Mouse (Mus musculus) adrenal gland, postnatal 4 days (tissue): Measurements from ENCODE around the gene Sbsn. TPM values are rescaled to one million over a fixed set of nuclear protein-coding genes. Genes with fewer than 3 reads are reported as not detected.

Source experiments
- DNase-seq, 2 experiments: peaks; one replicate each; pipeline ENCODE4 v3.0.0; 2021 to 2022; ENCODE audit warnings: low spot score in 2 of 2, mixed read lengths in 2 of 2
- total RNA-seq, 2 experiments: library from RNA; stranded (reverse); gene quantifications; 2 replicates each; pipeline ENCODE4 v1.2.3; 2021

Gene Sbsn
- total RNA-seq, 2 experiments from 2014 or later = 32.1 to 36.8 TPM

DNA sequence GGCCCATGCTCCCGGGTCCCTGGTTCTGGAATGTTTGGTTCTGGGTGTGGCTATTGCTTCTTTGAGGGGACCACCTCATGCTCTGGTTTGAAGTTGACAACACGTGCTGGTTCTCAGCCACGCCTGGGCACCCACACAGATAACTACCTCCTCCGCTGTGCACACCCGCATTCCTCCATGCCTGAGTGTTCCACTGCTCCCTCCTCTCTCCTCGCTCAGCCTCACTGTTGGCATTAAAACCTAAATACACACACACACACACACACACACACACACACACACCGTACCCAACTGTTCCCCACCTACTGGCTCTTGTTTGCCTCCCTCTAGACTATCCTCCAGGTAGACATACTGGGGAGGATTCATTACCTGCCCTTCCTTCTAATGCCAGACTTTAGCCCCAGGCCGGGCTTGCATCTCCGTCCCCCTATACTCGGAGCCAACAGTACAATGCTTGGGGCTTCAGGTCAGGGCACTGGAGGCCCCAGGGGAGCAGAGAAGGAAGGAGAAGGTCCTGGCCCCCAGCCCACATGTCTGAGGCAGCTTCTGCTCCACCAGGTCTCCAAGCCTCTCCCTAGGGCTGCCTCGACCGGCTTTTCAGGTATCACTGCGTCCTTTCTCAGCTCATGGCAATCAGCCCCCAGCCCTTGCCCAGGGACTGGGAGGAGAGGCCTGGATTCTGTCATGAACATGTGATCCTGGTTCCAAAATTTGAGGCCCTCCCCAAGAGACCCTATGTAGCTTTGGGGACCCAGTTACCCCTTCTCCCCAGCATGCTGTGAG is 1.3 kb upstream of the Sbsn start:
- no peak for DNase-seq

DNA sequence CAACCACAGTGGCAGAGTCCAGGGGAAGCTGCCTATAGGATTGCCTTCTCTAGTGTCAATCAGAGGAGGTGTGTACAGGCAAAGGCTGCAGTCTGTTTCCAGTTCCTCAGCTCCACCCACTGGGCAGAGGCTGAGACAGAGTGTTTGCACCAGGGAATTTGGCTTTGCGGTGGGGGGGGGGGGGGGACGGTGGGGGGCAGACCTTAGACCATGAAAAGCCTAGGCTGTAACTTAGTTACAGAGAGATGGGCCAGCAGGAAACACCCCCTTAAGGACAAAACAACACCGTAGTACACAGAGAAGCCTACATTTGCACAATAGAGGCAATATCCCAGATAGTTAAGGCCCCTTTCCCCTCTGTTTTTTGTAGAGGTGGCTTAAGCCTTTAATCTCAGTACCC is 5.7 kb downstream of the Sbsn start:
- no peak for DNase-seq

DNA sequence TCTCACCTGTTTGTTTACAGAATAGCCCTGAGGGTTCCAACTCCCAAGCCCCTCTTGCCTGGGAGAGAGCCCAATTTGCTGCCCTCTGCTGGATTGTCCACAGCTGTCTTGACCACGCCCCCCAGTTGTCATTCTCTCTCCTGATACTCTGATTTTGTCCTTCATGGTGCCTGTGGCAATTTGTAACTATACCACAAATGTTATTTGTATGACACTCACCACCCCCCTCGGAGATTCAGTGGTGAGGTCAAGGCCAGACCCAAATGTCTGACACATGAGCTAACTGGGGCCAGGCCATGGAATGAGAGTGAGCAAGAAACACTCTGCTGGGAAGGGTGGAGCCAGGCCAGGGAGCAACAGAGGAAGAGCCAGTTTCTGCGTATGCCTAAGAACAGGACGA is 7.6 kb downstream of the Sbsn start:
- DNase-seq = peak in 1 of 2 experiments; percentile 43

DNA sequence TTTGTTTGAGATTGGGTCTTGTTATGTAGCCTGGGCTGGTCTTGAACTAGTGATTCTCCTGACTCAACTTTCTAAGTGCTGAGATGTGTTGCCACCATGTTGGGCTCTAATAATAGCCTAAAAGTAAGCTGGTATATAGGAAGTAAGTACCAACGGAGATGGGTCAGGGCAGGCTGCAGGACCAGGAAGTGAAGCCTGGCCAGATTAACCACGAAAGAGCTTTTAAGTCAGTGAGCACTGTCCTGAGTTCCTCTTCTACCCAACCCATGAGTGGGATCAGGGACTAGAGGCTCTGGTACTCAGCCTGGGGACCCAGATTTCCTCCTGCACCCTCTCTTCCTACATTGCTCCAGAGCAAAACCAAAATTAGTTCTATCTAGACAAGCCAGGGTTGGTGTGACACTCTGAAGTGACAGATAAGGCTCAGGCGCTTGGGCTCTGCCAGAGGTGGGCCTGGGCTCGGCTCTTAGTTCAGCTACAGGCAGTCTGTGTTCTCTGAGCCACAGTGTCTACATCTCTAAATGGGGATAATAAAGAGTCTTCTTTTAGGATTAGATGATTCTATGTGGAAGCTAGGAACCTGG is 10.6 kb downstream of the Sbsn start:
- DNase-seq = no peak

DNA sequence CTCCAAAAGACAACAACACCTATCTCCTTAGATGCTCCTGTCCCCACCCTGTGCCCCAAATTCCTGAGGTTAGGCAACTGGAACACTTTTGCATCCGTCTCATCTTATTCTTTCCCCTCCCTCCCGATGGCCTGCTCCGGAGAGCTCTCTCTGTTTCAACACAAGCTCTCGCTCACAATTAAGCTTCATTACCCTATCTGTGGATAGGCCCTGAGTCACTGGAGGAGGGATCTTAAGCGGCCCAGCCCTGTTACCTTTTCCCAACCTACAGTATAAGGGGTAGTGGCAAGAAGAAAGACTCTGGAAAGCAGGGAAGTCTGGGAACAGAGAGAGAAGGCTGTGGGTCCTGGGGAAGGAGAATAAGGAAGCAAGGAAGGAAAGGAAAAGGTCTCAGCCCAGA is 12.2 kb downstream of the Sbsn start, which contains the start of gene Dmkn:
Gene Dmkn, plus strand, starts transcription at position 301 of the 400 bp plus-strand sequence.
- no peak for DNase-seq

DNA sequence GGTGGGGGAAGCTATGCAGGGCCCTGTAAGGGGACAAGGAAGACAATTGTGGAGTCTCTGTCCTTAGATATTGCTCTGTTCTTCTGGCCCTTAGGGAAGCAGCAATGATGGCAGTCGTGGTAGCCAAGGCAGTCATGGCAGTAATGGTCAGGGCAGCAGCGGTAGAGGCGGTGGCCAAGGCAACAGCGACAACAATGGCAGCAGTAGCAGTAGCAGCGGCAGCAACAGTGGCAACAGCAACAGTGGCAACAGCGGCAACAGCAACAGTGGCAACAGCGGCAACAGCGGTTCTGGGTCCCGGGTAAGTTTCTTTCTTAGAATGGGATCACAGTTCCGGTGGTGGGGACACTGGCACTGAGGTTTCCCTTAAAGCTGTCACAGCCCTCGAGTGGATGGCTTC is 13.9 kb downstream of the Sbsn start:
- DNase-seq = no peak

DNA sequence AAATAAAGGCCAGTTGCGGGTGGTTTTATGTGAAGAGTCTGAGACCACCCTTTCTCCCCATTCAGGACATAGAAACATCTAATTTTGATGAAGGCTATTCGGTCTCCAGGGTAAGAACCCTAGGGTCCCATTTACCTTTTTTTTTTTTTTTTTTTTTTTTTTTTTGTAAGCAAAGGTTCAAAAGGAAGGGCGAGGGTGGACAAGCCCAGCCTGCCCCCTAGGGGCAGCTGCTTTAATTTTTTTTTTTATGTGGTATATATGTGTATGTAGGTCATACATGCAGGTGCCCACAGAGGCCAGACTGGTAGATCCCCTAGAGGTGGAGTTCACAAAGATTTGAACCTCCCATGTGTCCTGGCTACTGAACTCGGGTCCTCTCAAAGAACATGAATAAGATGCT is 15.1 kb downstream of the Sbsn start:
- no peak for DNase-seq

DNA sequence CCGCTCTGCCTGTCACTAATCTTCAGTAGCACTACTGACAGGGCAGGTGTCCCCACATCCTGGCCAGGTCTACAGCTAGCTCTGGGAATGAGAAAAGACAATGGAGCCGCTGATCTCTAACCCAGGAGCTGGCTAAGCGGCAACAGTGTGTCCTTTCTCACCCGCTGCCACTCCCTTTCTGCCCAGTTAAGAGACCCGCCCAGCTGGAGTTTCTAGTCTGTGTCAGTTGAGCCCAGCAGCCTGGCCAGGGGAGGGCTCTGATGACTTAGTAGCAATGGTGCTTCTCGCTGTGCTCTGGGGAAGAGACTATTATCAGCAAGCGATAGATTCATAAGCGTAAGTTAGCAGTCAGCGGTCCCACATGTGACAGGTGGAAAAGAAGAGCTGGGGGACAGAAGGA is 18.0 kb downstream of the Sbsn start:
- DNase-seq = no peak

DNA sequence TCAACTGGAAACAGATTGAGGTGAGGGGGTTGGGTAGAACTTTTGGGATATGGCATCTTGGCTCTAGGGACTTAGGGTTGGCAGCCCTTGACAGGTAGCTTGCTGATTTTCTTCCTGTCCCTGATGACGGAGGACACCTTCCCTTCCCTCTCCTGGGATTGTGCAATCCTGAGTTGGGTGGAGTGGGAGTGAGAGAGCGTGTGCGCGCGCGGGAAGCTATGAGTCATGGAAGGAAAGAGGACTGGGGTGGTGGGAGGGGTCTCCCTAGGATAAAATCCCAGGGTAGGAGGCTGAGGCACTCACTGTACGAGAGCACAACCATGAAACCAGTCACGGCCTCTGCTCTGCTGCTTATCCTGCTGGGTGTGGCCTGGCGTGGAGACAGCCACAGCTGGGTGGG is 24.8 kb downstream of the Sbsn start:
- no peak for DNase-seq

DNA sequence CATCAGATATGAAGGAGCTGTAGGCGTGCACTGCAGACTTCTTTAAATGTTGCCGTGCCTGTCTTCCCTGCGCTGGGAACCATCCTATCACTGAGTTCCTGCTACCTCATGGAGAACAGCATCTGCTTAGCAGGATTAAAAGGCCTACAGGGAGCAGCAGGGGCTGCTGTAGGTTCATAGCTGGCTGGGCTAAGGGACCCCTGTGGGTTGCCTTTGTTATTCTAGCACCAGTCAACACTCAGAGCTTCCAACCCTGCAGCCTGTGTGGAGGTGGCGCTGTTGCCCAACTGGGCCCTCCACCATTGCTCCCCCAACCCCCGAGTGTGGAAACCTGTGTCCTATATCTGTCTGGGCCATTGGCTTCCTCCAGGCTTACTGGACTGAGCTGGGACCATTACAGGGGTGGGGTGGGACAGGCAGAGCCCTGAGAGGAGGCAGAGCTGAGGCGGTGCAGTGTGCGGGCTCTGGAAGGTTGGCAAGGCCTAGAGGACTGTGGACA is 25.9 kb downstream of the Sbsn start:
- DNase-seq = no peak

DNA sequence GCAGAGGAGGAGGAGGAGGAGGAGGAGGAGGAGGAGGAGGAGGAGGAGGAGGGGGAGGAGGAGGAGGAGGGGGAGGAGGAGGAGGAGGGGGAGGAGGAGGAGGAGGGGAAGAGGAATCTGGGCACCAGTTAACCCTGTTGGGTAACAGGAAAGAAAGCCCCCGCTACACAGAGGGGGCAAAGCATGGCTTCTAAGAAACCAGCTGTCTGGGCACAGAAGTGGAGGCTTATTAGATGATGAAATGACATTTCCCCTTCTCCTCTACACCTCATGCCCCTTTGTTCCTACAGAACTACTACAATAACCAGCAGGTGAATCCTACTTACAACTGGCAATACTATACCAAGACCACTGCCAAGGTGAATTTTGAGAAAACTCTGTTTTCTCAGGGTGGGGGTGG is 26.6 kb downstream of the Sbsn start:
- no peak for DNase-seq

DNA sequence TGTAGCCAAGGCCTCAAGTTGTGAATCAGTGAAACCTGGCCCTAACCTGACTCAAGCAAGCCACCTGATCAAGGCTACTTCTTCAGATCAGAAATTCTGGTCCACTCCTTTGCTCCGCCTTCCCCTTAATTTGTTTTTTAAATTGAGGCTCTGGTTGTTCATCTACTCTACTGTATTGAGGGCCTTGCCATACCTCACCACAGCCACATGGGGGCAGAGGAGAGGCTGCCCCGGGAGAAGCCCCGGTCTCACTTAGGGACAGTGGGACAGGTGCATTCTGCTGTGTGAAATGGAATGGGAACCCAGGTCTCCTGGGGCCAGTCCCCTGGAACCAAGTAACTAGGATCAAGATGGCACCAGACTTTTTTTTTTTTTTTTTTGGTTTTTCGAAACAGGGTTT is 30.5 kb downstream of the Sbsn start:
- no peak for DNase-seq

DNA sequence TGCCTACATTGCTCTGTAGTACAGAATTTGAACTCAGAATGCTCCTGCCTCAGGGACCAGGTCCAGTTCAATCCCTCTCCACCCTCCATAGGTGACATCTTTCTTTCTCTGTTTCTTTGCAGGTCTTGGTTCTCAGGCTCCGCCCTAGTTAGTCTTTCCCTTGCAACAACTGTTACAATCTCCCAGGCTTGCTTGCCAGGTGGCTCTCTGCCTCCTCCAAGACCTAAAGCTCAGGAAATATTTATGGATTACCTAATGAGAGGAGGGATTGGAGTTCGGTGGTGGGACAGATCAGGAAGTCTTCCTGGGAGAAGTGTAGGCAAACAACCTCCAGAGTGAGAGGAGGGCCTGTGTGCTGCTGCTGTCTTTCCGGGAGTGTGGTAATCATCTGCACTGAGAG is 31.4 kb downstream of the Sbsn start:
- no peak for DNase-seq

DNA sequence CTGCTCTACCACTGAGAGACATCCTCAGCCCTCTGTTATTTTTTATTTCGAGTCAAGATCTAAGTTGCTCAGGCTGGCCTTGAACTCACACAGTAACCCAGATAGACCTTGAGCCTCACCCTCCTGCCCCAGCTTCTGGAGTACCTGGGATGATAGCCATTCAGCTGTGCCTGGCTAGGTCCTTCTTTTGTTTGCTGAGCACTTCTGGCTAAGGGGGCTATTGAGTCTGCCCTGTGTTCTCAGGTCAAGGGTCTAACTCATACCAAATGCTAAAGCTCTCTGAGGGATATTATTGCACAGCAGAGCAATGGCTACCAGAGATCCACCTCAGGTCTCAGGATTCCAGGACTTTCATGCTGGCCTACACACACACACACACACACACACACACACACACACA is 33.9 kb downstream of the Sbsn start:
- no peak for DNase-seq

DNA sequence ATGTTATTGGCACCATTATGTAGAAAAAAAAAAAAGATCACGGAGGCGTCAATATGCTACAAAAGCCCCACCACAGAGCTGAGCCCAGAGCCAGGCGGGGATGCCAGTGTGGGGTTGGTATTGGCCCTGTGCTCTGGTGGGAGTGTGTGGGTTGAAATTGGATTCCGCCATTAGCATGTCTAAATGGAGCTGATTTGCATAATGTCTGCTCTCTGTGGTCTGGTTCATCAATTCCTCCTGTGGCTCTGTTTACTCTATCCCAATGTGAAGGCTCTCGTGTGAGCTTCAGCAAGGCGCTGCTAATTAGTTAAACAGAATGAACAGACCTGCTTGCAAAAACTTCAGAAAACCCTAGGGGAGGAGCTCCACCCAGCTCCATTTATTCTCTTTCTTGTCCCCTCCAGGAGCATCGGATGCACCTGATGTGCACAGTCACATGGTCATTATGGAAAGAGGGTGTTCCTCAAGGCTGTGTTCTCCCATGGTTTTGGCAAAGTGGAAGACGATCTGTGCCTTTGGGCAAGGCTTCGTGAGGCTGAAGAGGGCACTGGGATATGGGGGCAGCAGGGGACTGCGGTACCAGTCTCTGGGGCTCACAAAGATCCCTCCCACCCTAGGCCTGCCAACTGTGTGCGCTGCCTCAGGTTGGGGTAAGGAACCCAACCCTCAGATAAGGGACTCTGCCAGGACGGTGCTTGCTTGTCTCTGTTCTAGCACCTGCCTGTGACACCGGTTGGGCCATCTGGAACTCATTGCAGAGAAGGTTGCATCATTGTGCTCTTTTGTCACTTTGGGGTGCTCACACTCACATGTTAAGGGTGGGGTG is 34.7 kb downstream of the Sbsn start:
- DNase-seq = no peak

DNA sequence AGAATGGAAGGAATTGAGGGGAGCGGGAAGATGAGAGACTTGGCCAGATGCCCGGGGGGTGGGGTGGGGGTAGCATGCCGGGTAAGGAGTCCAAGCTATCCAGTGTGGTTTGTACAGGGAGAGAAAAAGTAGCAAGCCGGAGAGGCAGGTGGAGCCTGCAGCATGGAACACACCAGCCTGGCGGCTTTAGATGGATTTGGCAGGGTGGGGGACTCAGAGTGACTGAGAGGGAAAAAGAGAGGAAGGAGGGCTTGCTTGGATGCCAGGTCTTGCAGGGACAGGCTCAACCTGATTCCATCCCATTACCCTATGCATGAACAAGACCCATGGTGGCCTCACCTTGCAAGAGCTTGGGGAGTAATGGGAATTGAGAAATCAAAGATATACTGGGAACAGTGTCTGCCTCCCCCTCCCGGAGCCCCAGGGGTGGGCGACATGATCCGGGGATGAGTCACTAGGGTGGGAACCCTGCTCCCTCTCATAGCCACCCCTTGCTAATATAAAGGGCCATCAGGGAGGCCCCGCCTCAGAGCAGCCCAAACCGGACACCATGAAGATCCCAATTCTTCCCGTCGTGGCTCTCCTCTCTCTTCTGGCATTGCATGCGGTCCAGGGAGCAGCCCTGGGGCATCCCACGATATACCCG is 36.2 kb downstream of the Sbsn start, which contains the start of gene Krtdap:
Gene Krtdap, plus strand, starts transcription at position 520 of the 646 bp plus-strand sequence.
- no peak for DNase-seq

DNA sequence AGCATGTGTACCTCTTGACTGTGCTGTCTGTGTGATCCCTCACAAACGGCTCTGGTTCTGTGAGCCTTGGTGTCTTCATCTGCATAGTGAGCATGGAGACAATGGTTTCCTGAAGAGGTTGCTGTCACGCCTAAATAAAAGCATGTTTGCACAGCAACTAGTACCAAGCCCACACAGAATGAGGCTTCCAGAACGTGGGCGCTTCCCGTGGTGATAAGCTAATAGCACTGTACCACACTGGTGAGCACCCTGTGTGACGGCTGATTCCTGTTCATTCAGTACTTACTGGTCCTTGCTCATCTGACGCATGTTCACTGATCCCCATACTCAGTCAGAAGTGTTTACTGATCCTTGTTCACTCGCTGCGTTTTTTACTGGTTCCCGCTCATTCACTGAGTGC is 38.9 kb downstream of the Sbsn start:
- DNase-seq = no peak

DNA sequence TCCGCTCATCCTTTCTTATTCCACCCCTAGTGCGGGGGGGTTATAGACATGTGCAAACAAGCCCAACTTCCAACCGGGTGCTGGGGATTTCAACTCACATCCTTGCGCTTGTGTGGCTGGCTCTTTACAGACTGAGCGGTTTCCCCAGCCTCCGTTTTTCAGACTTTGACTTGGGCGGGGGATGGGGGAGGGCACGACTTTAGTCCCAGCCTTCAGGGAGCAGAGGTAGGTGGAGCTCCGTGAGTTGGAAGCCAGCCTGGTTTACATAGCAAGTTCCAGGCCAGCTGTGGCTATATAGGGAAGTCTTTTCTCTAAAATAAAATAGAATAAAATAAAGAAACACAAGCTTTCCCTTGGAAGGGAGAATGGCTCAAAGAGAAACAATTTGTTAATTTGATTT is 40.6 kb downstream of the Sbsn start:
- no peak for DNase-seq

DNA sequence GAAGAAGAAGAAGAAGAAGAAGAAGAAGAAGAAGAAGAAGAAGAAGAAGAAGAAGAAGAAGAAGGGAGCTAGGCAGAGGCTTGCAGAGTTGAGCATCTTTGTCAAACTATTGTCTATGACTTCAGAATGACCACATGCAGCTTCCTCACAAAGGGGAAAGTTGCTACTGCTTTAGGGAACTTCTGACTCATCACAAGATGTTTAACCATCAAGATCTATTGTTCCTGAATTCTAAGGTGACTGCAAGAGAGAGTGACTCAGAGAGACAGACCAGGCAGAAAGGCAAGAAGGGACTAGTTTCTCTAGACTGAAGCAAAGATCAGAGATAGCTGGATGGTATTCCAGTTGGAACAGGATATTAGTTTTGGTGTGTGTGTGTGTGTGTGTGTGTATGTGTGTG is 43.6 kb downstream of the Sbsn start:
- DNase-seq = no peak

DNA sequence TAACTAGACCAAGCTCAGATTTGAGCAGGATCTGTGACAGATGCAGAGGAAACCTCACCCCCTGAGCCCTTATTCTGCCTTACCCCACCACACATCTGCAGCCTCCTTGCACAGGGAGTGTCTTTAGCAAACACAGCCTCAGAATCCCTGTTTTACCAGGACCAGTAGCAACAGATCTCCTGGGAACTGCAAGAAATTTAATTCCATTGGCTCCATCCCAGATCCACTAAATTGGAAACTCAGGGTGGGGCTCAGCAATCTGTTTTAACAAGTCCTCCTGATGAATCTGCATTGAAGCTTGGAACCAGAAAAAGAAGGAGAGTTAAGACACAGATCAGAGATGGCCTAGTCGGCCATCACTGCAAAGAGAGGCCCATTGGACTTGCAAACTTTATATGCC is 45.5 kb downstream of the Sbsn start:
- DNase-seq = no peak

DNA sequence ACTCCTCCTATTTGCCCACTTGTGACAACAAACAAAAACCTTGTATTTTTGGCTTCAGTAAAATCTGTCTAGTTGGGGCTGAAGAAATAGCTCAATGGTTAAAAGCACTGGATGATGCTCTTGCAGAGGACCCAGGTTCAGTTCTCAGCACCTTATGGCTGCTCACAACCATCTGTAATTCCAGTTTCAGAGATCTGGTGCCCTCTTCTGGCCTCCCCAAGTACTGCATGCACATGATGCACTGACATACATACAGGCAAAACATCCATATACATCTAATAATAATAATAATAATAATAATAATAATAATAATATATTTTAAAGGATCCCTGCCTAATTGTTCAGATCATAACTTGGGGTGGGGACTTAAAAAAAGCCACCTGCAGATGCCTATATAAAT is 49.4 kb downstream of the Sbsn start:
- DNase-seq = no peak
